Mouse (Mus musculus): ENCODE results near the gene Gm973.

Gm973 gene

GRCm38 (mm10) chr1:59542231-59542630, 26.2 kb downstream of the Gm973 start:
- DNase-seq (ENCODE audit: low read depth), result no peak

- no peak for DNase-seq (ENCODE audit: low read depth)
Observed at GRCm38 (mm10) chr1:59543911-59544310, 27.8 kb downstream of the Gm973 start.

GRCm38 (mm10) chr1:59548486-59548885, 32.4 kb downstream of the Gm973 start:
- DNase-seq (ENCODE audit: low read depth), result no peak

- DNase-seq (ENCODE audit: low read depth), result no peak
Observed at GRCm38 (mm10) chr1:59549036-59549675, 33.1 kb downstream of the Gm973 start.

GRCm38 (mm10) chr1:59550227-59550626, 34.2 kb downstream of the Gm973 start:
- no peak for DNase-seq (ENCODE audit: low read depth)

- no peak for DNase-seq (ENCODE audit: low read depth)
Observed at GRCm38 (mm10) chr1:59550996-59551395, 34.9 kb downstream of the Gm973 start.

- no peak for DNase-seq (ENCODE audit: low read depth)
Observed at GRCm38 (mm10) chr1:59553708-59554107, 37.6 kb downstream of the Gm973 start.

- no peak for DNase-seq (ENCODE audit: low read depth)
Observed at GRCm38 (mm10) chr1:59563581-59563980, 47.5 kb downstream of the Gm973 start.

- no peak for DNase-seq (ENCODE audit: low read depth)
Observed at GRCm38 (mm10) chr1:59565804-59566203, 49.7 kb downstream of the Gm973 start.

GRCm38 (mm10) chr1:59566281-59566680, 50.2 kb downstream of the Gm973 start:
- no peak for DNase-seq (ENCODE audit: low read depth)

GRCm38 (mm10) chr1:59566926-59567325, 50.9 kb downstream of the Gm973 start:
- DNase-seq (ENCODE audit: low read depth), result peak; percentile 95

GRCm38 (mm10) chr1:59567521-59567920, 51.5 kb downstream of the Gm973 start:
- DNase-seq (ENCODE audit: low read depth), result no peak

GRCm38 (mm10) chr1:59568283-59568682, 52.2 kb downstream of the Gm973 start:
- DNase-seq (ENCODE audit: low read depth), result no peak

- DNase-seq (ENCODE audit: low read depth), result peak; percentile 44
Observed at GRCm38 (mm10) chr1:59569301-59569700, 53.2 kb downstream of the Gm973 start.

GRCm38 (mm10) chr1:59570767-59571166, 54.7 kb downstream of the Gm973 start:
- DNase-seq (ENCODE audit: low read depth), result no peak

GRCm38 (mm10) chr1:59571502-59571901, 55.4 kb downstream of the Gm973 start:
- DNase-seq (ENCODE audit: low read depth), result peak; percentile 36

- DNase-seq (ENCODE audit: low read depth), result no peak
Observed at GRCm38 (mm10) chr1:59573843-59574242, 57.8 kb downstream of the Gm973 start.

- DNase-seq (ENCODE audit: low read depth), result no peak
Observed at GRCm38 (mm10) chr1:59574262-59575187, 58.5 kb downstream of the Gm973 start.

GRCm38 (mm10) chr1:59578770-59579169, 62.7 kb downstream of the Gm973 start:
- DNase-seq (ENCODE audit: low read depth), result no peak

GRCm38 (mm10) chr1:59579327-59579726, 63.3 kb downstream of the Gm973 start:
- no peak for DNase-seq (ENCODE audit: low read depth)

- DNase-seq (ENCODE audit: low read depth), result no peak
Observed at GRCm38 (mm10) chr1:59580131-59580751, 64.2 kb downstream of the Gm973 start.

- no peak for DNase-seq (ENCODE audit: low read depth)
Observed at GRCm38 (mm10) chr1:59580880-59581279, 64.8 kb downstream of the Gm973 start.
